Mouse (Mus musculus): Measurements from ENCODE around the gene Kif5a.

- no peak for TF ChIP-seq POLR2A (IDR thresholded peaks at IDR 0.05; ENCODE audit: low read depth, low read length)
- TF ChIP-seq CTCF (IDR thresholded peaks at IDR 0.05; ENCODE audit: borderline replicate concordance, insufficient read depth, low read length): no peak
Observed at GRCm38 (mm10) chr10:127180695-127181047, 82.5 kb downstream of the Kif5a start.
